Mouse (Mus musculus): Measurements from ENCODE around the gene Efcab9. TPM values are rescaled to one million over a fixed set of nuclear protein-coding genes. Genes with fewer than 3 reads are reported as not detected.

The Efcab9 gene
- polyA plus RNA-seq, 1 experiment from 2014 or later: 0.37 TPM

GRCm38 (mm10) chr11:32538846-32539245, 7.0 kb upstream of the Efcab9 start:
- Histone ChIP-seq H3K9ac (no peak overlapping the region), H3K4me3 (ENCODE audit: low read depth, low read length) (no peak overlapping the region), H3K27ac (ENCODE audit: low read depth) (peak overlapping the region; percentile 3; the same call in 1 of the 2 replicates), H3K4me1 (ENCODE audit: insufficient read depth) (peaks cover 14% of the 10 kb centered on the region), H3K36me3 (ENCODE audit: insufficient read depth) (no peaks in the 10 kb centered on the region), H3K27me3 (ENCODE audit: insufficient read depth, low read length) (no peaks in the 10 kb centered on the region), H3K4me2 (no peak overlapping the region), H3K9me3 (ENCODE audit: low read depth, low read length) (no peaks in the 10 kb centered on the region)
- ATAC-seq (ENCODE audit: insufficient read depth) (no peak), DNase-seq (no peak)
- 82% methylated on average over 4 of the region's 4 CpGs for WGBS
- TF ChIP-seq CTCF (IDR thresholded peaks at IDR 0.05; ENCODE audit: low read depth): no peak

DNA sequence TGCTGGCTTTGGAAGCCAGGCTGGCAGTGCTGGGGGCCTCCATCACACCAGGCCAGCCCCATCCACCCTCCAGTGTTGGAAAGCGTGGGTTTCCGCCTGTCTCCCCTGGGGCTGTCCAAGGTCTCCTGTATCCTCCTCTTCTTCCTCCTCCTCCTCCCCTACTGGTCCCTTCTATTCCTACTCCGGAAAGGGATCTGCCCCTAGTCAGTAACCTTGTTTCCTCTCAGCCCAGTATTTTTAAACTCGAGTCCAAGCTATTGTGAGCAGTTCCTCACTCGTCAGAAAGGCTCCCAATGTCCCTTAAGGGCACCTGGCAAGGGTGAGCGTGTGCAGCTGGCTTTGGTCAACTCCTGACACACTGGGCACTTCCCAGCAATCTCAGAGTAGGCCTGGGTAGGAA, 6.6 kb upstream of the Efcab9 start:
- DNase-seq (no peak), ATAC-seq (ENCODE audit: insufficient read depth) (no peak; the same call in 1 of the 2 replicates)
- Histone ChIP-seq H3K4me3 (ENCODE audit: low read depth, low read length) (no peak overlapping the region), H3K9me3 (ENCODE audit: low read depth, low read length) (no peaks in the 10 kb centered on the region), H3K4me1 (ENCODE audit: insufficient read depth) (peaks cover 18% of the 10 kb centered on the region), H3K36me3 (ENCODE audit: insufficient read depth) (no peaks in the 10 kb centered on the region), H3K4me2 (no peak overlapping the region), H3K27ac (ENCODE audit: low read depth) (peak overlapping the region; percentile 24; the same call in 1 of the 2 replicates), H3K9ac (no peak overlapping the region), H3K27me3 (ENCODE audit: insufficient read depth, low read length) (no peaks in the 10 kb centered on the region)
- 66% methylated on average over 6 of the region's 6 CpGs for WGBS
- no peak for TF ChIP-seq CTCF (IDR thresholded peaks at IDR 0.05; ENCODE audit: low read depth)

DNA sequence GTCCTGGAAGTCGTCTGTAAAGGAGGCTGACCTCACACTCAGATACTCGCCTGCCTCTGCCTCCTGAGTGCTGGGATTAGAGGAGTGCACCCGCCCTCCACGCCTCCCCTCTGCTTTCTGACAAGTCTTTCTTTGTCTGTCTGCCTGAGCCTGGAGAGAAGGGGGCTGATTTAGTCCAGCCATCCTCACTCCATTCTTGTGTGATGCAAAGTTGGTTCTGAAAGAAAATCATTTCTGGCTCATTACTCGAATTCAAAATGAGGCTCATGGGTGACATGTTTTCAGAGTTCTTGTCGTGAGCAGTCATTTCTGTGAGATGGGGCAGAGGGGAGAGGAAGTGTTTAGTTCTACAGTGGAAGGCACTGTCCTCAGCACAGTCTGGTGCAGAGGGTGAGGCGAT, 5.1 kb upstream of the Efcab9 start:
- H3K4me3 ChIP-seq (ENCODE audit: low read depth, low read length): no peak overlapping the region
- no peaks in the 10 kb centered on the region for H3K36me3 ChIP-seq (ENCODE audit: insufficient read depth)
- no peak for TF ChIP-seq CTCF (IDR thresholded peaks at IDR 0.05; ENCODE audit: low read depth)
- no peak overlapping the region for H3K4me2 ChIP-seq
- H3K27ac ChIP-seq (ENCODE audit: low read depth): no peak overlapping the region
- H3K9me3 ChIP-seq (ENCODE audit: low read depth, low read length): no peaks in the 10 kb centered on the region
- ATAC-seq (ENCODE audit: insufficient read depth) (no peak), DNase-seq (no peak)
- H3K27me3 ChIP-seq (ENCODE audit: insufficient read depth, low read length): no peaks in the 10 kb centered on the region
- H3K4me1 ChIP-seq (ENCODE audit: insufficient read depth): peaks cover 14% of the 10 kb centered on the region
- H3K9ac ChIP-seq: no peak overlapping the region
- WGBS: 53% methylated on average over 7 of the region's 7 CpGs

GRCm38 (mm10) chr11:32535646-32536045, 3.8 kb upstream of the Efcab9 start:
- no peak for DNase-seq
- H3K4me1 ChIP-seq (ENCODE audit: insufficient read depth): peaks cover 14% of the 10 kb centered on the region
- 95% methylated on average over 4 of the region's 4 CpGs for WGBS
- no peak for TF ChIP-seq CTCF (IDR thresholded peaks at IDR 0.05; ENCODE audit: low read depth)
- no peaks in the 10 kb centered on the region for H3K36me3 ChIP-seq (ENCODE audit: insufficient read depth)
- no peaks in the 10 kb centered on the region for H3K27me3 ChIP-seq (ENCODE audit: insufficient read depth, low read length)
- no peak overlapping the region for H3K9ac ChIP-seq
- no peak overlapping the region for H3K27ac ChIP-seq (ENCODE audit: low read depth)
- no peak overlapping the region for H3K4me2 ChIP-seq
- H3K9me3 ChIP-seq (ENCODE audit: low read depth, low read length): no peaks in the 10 kb centered on the region
- no peak for ATAC-seq (ENCODE audit: insufficient read depth)
- H3K4me3 ChIP-seq (ENCODE audit: low read depth, low read length): no peak overlapping the region

GRCm38 (mm10) chr11:32534453-32535075, 2.7 kb upstream of the Efcab9 start:
- no peak for ATAC-seq (ENCODE audit: insufficient read depth)
- no peaks in the 10 kb centered on the region for H3K36me3 ChIP-seq (ENCODE audit: insufficient read depth)
- H3K4me3 ChIP-seq (ENCODE audit: low read depth, low read length): 0 out of 2 replicates have a peak overlapping the region, but pooled peaks have one; percentile 65
- H3K9me3 ChIP-seq (ENCODE audit: low read depth, low read length): no peaks in the 10 kb centered on the region
- H3K4me2 ChIP-seq: peak overlapping the region; percentile 100
- H3K9ac ChIP-seq: no peak overlapping the region
- no peak for DNase-seq
- peaks cover 9% of the 10 kb centered on the region for H3K4me1 ChIP-seq (ENCODE audit: insufficient read depth)
- no peak for TF ChIP-seq CTCF (IDR thresholded peaks at IDR 0.05; ENCODE audit: low read depth)
- no peak overlapping the region for H3K27ac ChIP-seq (ENCODE audit: low read depth)
- WGBS: 72% methylated on average over 7 of the region's 7 CpGs
- no peaks in the 10 kb centered on the region for H3K27me3 ChIP-seq (ENCODE audit: insufficient read depth, low read length)

GRCm38 (mm10) chr11:32533482-32534261, 1.8 kb upstream of the Efcab9 start:
- 1% methylated on average over 24 of the region's 24 CpGs for WGBS
- Histone ChIP-seq H3K9me3 (ENCODE audit: low read depth, low read length) (no peaks in the 10 kb centered on the region), H3K9ac (peak overlapping the region; percentile 63), H3K36me3 (ENCODE audit: insufficient read depth) (no peaks in the 10 kb centered on the region), H3K27ac (ENCODE audit: low read depth) (peak overlapping the region; percentile 20; the same call in 1 of the 2 replicates), H3K4me2 (peak overlapping the region; percentile 100), H3K4me1 (ENCODE audit: insufficient read depth) (peaks cover 9% of the 10 kb centered on the region), H3K27me3 (ENCODE audit: insufficient read depth, low read length) (no peaks in the 10 kb centered on the region), H3K4me3 (ENCODE audit: low read depth, low read length) (peak overlapping the region; percentile 65)
- ATAC-seq (ENCODE audit: insufficient read depth) (peak; percentile 30; the same call in 1 of the 2 replicates), DNase-seq (peak; percentile 36)
- TF ChIP-seq CTCF (IDR thresholded peaks at IDR 0.05; ENCODE audit: low read depth): no peak
